Mouse (Mus musculus) kidney, postnatal 25 days (tissue): Measurements from ENCODE around the gene Gm8653.
"Not testable (repeated sequence)": the region's sequence is repeated elsewhere in the genome, so short reads cannot be mapped to it uniquely, and the experiment has no call there.

Experiments used
- DNase-seq, 2 experiments: peaks; one replicate each; pipeline ENCODE4 v3.0.0; 2021; ENCODE audit warnings: mixed read lengths in 2 of 2

The Gm8653 gene

DNA sequence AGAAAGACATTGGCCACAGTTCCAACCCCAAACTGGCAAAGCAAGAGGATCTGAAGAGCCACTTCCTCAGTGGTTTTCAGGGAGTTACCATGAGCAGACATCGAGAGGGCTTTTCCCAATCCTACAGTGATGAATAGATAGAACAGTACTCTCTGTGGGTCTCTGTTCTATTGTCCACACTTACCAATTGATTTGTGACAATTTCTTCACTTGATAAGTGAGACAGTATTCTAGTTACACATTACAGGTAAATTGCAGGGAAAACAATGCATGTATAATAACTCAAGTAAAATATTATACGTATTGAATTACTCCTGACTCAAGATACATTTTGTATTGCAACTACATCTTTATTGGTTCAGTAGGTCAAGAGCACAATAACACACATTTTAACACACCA lies at the start of gene Gm8653:
Gene Gm8653, minus strand, starts transcription at position 101 of the 400 bp plus-strand sequence.
- DNase-seq, result not testable (repeated sequence)

DNA sequence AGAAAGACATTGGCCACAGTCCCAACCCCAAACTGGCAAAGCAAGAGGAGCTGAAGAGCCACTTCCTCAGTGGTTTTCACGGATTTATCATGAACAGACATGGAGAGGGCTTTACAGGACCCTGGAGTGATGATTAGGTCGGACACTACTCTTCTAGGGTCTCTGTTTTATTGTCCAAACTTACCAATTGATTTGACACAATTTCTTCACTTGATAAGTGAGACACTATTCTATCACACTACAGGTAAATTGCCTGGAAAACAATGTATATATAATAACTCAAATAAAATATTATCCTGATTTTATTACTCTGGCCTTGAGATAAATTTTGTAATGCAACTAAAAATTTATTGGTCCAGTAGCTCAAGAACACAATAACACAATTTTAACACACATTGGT lies 28.3 kb upstream of the Gm8653 start, which contains the start of gene Gm8453:
Gene Gm8453, minus strand, starts transcription at position 101 of the 400 bp plus-strand sequence.
- DNase-seq, result not testable (repeated sequence)

DNA sequence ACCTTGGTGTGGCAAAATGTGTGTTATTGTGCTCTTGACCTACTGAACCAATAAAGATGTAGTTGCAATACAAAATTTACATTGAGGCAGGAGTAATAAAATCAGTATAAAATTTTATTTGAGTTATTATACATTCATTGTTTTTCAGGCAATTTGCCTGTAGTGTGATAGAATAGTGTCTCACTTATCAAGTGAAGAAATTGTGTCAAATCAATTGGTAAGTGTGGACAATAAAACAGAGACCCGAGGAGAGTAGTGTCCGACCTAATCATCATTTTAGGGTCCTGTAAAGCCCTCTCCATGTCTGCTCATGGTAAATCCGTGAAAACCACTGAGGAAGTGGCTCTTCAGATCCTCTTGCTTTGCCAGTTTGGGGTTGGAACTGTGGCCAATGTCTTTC lies 12.0 kb downstream of the Gm8653 start, which contains the start of gene Vmn1r143:
Gene Vmn1r143, plus strand, starts transcription at position 301 of the 400 bp plus-strand sequence.
- DNase-seq, result not testable (repeated sequence)

DNA sequence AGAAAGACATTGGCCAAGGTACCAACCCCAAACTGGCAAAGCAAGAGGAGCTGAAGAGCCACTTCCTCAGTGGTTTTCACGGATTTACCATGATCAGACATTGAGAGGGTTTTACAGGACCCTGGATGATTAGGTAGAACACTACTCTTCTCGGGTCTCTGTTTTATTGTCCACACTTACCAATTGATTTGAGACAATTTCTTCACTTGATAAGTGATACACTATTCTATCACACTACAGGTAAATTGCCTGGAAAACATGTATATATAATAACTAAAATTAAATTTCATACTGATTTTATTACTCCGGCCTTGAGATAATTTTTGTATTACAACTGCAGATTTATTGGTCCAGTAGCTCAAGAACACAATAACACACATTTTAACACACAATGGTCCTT lies 37.1 kb downstream of the Gm8653 start, which contains the start of gene Vmn1r142:
Gene Vmn1r142, minus strand, starts transcription at position 101 of the 400 bp plus-strand sequence.
- not testable (repeated sequence) for DNase-seq
